Mouse (Mus musculus) erythroblast, embryonic 14.5 days (primary cell): Measurements from ENCODE around the gene Fastkd1.

Experiments used
- GATA1 ChIP-seq: IDR thresholded peaks from 2 replicates; pipeline ENCODE4 v1.6.1; 2012; ENCODE audit warnings: low read length, inconsistent platforms, mixed read lengths
- TAL1 ChIP-seq: IDR thresholded peaks from 3 replicates; pipeline ENCODE4 v1.6.1; 2012; ENCODE audit warnings: low read length, inconsistent platforms, mixed read lengths

- TF ChIP-seq GATA1, result no peak
- no peak for TF ChIP-seq TAL1
Observed at GRCm38 (mm10) chr2:69675266-69675665, 38.0 kb downstream of the Fastkd1 start.
